Mouse (Mus musculus) liver (tissue): Measurements from ENCODE around the gene Ccdc82.
A peak's percentile ranks its signal among the peaks of the same experiment; 100 is the strongest.

Experiments used
- DNase-seq: peaks from one replicate; pipeline ENCODE4 v3.0.0-alpha.2; 2020; ENCODE audit warnings: mixed read lengths

The Ccdc82 gene

DNA sequence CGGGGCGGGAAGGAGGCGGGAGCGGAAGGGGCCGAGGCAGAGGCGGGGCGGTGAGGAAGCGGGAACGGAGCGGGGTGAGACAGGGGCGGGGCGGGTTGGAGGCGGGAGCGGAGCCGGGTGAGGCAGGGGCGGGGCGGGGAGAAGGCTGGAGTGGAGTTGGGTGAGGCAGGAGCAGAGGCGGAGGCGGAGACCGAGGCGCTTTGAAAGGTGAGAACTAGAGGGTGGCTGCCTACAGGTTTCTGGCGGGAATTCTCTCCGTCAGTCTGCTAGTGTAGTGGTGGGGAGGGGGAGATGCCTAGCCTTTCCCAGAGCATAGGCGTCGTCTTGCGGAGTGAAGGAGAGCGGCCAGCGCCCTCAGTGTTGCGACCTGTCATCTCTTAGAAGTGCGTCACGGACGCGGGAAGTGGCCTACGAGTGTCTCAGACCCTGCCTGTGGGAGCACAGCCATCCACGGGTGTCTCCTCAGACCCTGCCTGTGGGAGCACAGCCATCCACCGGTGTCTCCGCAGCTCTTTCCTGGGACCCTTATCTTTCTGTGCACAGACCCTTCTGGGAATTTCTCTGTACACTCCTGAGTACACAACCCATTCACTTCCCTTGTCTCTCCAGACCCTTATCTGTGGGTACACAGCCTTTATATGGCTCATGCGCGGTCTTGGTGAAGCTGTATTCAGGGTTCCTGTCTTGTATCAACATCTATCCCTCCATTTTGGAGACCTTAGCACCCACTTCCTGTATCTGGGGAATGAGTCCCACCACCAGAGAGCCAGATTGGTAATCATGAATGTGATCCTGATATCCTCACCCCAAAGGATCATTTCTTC lies at the start of gene Ccdc82:
Ccdc82 (plus strand) TSS at position 141 of the 824 bp plus-strand sequence.
- DNase-seq, result peak; percentile 99

GRCm38 (mm10) chr9:13200079-13200478 lies 46.7 kb upstream of the Ccdc82 start:
- no peak for DNase-seq

- no peak for DNase-seq
Measured at GRCm38 (mm10) chr9:13203109-13203508, 43.6 kb upstream of the Ccdc82 start.

DNA sequence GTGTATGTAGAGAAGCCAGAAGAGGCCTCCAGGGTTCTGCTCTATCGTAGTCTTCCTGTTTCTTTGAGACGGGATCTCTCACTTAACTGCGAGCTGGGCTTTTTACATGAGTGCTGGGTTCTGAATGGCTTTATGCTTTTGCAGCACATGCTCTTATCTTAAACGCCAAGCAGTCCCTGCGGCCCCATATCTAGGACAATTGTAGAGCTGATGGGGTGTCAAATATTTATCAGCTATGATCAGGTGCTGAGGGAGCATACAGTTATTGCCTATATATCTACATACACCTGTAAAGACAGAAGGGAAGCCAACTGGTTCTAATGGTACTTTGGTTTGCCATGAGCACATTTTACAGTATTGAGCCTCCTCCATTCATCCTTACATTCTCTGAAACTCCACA lies 43.1 kb upstream of the Ccdc82 start:
- DNase-seq, result peak; percentile 43

- no peak for DNase-seq
Measured at GRCm38 (mm10) chr9:13206369-13206768, 40.4 kb upstream of the Ccdc82 start.

- DNase-seq, result no peak
Measured at GRCm38 (mm10) chr9:13225872-13226271, 20.9 kb upstream of the Ccdc82 start.

DNA sequence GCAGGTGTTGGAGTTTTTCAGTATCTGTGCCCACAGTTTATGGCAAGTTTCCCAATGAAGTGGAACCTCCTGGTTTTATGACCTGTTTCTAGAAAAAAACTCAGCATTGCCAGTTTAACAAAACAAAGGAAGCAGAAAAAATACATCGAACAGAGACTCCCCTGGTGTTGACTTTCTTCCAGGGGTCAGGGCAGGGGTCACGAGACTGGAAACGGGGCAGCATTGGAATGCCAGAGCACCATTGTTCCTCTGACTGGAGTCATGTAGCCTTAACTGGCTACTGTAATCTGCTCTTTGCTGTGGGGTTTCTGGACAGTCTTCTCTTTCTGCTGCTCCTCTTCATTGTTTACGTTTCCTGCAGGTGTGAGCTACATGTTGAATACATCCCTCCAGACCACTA lies 16.2 kb upstream of the Ccdc82 start:
- peak; percentile 16 for DNase-seq

DNA sequence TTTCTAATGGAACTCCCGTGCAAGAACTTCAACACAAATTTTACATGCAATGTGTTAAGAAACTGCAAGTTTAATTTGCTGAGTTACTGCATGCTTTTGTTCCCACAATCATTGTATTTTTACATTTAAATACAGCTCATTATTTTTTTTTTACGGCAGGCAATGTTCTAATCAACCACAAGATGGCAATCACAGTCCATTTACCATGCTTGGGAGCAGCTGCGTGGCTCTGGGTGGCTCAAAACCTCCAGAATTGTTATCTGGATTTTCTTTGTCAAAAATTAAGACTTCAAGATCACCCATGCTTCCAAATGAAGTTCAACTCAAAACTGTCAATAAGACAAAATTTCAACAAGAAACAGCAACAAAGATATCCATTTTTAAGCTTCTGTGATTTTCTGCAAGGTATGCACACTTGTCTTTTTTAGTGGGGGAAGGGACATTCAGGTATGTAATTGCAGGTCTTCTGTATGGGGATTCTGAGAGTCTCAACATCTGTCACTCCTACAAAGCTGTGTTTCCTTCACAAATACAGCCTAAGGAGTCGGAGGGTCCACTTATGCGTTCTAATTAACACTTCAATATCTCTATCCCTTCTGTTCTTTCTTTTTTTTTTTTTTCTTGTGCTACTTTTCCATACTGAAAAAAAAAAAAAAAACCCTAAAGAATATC lies 15.1 kb upstream of the Ccdc82 start:
- DNase-seq, result no peak

DNA sequence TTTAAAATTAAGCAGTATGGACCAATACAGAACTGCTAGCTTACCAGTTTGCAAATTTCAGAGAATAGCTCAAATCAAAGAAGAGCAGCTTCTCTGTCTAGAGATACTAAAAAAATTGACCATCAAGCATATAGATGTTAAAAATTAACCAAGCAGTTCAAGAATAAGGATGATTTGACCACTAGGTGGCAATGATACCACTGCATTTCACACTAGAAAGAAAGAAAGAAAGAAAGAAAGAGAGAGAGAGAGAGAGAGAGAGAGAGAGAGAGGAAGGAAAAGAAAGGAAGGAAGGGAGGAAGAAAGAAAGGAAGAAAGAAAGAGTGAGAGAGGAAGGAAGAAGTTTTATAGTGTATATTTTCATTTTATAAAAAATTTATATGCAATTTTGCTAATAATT lies 4.4 kb upstream of the Ccdc82 start:
- DNase-seq, result no peak

DNA sequence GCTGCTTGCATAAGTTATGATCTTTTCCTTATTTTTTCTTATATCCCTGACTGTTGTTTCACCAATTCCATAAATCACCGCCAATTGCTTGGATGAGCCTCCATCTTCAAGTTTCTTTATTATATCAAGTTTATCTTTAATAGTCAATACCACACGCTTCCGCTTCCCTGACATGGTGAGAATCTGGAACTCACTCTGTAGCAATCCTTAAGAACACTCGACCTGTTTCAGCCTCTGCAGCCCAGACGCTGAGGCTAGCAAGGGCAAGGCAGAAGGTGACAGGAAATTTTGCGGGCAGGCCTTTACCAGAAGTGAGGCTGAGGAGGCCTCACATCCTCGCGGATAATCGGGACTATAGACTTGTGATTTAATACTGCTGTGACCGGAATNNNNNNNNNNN lies 1.3 kb upstream of the Ccdc82 start, which contains the start of gene Jrkl:
Jrkl (minus strand) TSS at position 349 of the 400 bp plus-strand sequence.
- peak; percentile 16 for DNase-seq

GRCm38 (mm10) chr9:13248104-13248503 lies 1.3 kb downstream of the Ccdc82 start:
- no peak for DNase-seq

- DNase-seq, result no peak
Measured at GRCm38 (mm10) chr9:13251251-13251650, 4.5 kb downstream of the Ccdc82 start.

GRCm38 (mm10) chr9:13256726-13257125 lies 10.0 kb downstream of the Ccdc82 start:
- no peak for DNase-seq

DNA sequence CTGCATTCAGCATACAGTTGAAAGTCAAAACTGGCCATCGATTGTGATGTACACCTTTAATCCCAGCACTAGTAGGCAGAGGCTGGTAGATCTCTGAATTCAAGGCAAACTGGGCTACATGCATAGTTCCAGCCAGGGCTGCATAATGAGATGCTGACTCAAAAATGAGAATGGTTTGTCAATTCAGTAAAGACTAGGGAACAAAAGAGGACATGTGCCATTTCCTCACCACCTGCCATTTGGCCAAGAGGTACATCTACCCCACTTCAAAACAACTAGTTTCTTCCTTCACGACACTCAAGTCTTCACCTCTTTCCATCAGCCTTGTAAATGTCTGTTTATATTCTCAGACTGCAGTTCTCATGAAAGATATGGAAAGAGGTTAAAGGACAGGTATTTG lies 11.4 kb downstream of the Ccdc82 start:
- DNase-seq, result no peak

DNA sequence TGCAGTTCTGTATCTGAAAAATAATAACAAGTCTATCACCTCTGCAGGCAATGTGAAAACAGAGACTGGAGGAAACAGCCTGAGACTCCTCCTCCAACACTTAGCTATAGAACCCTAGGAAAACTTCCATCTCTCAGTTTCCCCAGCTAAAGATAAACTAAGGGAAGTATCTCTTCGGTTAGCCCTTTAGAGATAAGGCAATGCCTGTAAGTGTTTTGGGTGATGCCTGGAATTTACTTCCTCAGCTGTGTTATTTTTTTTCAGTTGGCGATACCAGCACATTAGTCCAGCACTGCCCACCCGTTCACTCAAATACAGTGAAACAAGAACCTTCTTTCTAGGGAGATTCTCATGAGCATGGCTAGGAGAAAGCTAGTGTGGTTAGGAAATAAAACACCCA lies 14.2 kb downstream of the Ccdc82 start:
- no peak for DNase-seq

DNA sequence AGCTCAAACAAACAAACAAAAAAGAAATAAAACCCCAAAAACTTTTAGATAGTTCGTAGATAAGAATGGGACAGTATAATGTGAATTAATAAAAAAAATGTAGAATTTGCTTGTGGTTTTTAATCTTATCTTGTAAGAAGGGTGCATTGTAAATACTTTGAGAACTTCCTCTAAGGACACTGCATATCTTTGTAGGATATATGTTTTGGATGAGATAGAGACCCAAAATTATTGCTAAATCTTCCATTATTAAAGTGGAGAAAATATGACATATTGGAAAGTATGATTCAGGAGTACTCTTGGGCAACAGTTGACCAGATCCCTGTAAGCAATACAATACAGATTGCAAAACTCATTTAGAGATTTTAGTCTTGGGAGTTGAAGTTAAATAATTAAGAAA lies 26.5 kb downstream of the Ccdc82 start:
- no peak for DNase-seq

DNA sequence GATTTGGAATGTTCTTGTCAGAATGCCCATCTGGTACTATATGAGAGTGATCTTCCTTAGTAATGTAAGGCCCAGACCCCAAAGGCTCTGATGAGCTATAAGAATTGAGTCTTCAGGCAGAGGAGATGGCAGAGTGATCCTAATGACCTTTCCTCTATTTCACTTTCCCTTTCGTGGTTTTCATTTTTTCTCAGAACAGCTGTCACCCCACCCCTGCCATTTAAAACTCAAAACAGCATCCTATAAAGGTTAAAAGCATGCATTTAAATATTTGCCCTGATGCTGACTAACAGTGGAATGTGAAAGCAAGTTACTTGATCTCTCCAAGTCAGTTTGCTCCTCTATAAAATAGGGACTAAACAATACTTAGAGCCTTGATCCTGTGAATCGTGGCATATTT lies 40.7 kb downstream of the Ccdc82 start:
- no peak for DNase-seq

DNA sequence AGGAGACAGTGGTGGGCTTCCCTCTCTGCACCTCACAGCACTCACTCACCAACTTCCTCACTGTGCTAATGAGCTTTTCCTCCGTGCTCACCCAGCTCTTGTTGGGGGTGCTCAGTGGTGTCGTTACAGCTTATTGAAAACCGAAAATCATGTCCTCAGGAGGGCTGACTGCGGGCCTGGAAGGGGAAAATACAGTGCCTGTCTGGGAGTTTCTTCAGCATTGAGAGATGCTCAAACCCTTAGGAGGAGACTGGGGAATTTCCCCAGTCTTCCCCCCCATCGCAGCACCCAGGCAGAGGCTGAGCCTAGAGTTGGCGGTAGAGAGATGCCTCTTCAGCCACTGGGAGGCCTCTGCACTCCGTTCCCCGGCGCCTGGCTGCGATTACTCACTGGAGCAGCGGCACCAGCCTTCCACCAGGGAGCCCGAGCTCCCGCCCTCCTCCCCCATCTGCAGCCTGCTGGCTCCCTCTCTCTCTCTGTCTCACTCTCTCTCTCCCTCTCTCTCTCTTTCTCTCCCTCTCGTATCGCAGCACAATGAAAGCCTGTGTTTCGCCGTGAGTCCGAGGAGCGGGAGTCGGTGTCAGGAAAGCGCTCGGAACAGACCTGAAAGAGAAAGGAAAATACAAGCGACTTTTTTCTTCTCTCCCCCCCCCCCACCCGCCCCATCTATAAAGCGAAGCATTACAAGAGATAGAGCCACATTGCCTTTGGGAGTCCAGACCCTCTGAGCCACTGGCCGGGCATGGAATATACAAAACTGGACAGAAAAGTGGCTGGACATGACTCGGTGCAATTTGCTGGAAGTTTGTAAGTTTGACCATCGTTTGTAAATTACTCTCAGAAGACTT lies 49.7 kb downstream of the Ccdc82 start:
- DNase-seq, result peak; percentile 88

- DNase-seq, result no peak
Measured at GRCm38 (mm10) chr9:13297122-13297667, 50.4 kb downstream of the Ccdc82 start.

DNA sequence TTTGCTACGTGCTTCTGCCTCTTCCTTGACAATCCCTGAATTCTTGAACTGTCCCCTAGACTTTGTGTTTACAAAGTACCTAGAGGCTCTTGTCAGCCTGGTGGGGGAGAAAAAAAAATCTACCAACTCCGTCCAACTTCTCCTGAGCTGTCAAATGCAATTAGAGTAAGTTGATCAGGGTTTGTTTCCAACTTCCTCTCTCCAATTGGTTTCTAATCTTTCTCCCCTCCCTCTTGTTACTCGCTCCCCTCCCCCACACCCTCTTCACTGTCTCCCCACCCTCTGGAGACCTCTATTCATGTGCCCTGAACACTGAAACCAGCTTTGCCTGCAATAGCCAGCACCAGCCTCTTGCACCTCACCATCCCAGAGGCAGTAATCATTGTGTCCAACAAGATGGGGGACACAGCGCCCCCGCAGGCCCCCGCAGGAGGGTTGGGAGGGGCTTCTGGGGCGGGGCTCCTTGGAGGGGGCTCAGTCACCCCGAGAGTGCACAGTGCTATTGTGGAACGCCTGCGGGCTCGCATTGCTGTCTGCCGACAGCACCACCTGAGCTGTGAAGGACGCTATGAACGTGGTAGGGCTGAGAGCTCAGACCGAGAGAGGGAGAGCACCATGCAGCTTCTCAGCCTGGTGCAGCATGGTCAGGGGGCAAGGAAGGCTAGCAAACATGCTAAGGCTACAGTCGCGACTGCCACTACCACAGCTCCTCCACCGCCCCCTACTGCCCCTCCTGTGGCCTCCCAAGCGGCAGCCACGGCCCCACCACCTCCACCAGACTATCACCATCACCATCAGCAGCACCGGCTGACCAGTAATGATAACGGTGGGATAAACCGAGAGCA lies 51.1 kb downstream of the Ccdc82 start, which contains the start of gene Maml2:
Maml2 (plus strand) TSS at position 290 of the 845 bp plus-strand sequence.
- peak; percentile 63 for DNase-seq

- DNase-seq, result no peak
Measured at GRCm38 (mm10) chr9:13298513-13298878, 51.7 kb downstream of the Ccdc82 start.

DNA sequence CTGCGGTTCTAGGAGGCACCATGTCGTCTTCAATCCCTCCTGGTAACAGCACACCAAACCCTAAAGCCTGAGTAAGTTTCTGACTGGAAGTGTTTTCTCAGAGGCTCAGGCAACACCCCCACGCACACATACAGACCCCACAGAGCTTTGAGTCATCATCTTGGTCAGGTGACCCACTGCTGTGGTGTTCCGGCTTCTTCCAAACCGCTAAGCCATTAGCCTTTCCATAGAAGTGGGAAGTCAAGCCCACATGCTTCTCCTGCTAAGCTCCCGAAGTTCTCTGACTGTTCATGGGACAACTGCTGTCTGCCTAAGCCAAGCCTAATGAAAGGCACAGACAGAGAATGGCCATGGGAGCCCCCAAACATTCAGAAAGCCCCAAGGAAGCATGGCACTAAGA lies 52.4 kb downstream of the Ccdc82 start:
- no peak for DNase-seq
